11 mouse cellular contexts compared by ENCODE assay signal in genomic region chr4:105223925-105224300, GRCm38 (mm10).
A peak's percentile ranks its signal among the peaks of the same experiment; 100 is the strongest.
DNase-seq lines count a peak whose midpoint lies in the region; ATAC-seq lines count a peak whose summit lies in the region.
"Had no signal": no experiment of that assay in that cellular context is flagged by ENCODE, and none has a peak within 500 bp of the region (broad histone marks: within the 10 kb centered on the region; RNA-seq: fewer than 3 reads in every experiment).

No protein-coding gene starts in this region.

- peak; percentile 22; the same call in 1 of the 2 replicates for ATAC-seq in heart, embryonic 13.5 days (ENCODE audit: extremely low read depth, insufficient number of reproducible peaks, low FRiP score, low TSS enrichment)
- no peak for ATAC-seq in monocyte, adult 5-6 weeks (replicated peaks; ENCODE audit: insufficient number of reproducible peaks, low FRiP score, low TSS enrichment, poor library complexity, severe bottlenecking)

- H3K27ac ChIP-seq in heart, embryonic 13.5 days (replicated peaks): peak overlapping the region; percentile 37
- H3K27ac ChIP-seq: hindbrain, embryonic 13.5 days; stomach, embryonic 15.5 days had no signal

- H3K36me3 ChIP-seq in heart, embryonic 13.5 days: peaks cover 52% of the 10 kb centered on the region

- H3K9ac ChIP-seq in heart, embryonic 13.5 days: 0 out of 2 replicates have a peak overlapping the region, but pooled peaks have one; percentile 2
- H3K9ac ChIP-seq: hindbrain, embryonic 13.5 days; stomach, embryonic 15.5 days had no signal

- H3K4me2 ChIP-seq in heart, embryonic 13.5 days: no peak overlapping the region
- H3K4me2 ChIP-seq: hindbrain, embryonic 13.5 days; stomach, embryonic 15.5 days had no signal

- H3K4me1 ChIP-seq in heart, embryonic 13.5 days: peaks cover 19% of the 10 kb centered on the region

- no peak overlapping the region for H3K4me3 ChIP-seq in heart, embryonic 13.5 days
- H3K4me3 ChIP-seq: hindbrain, embryonic 13.5 days; stomach, embryonic 15.5 days had no signal

- DNase-seq in adrenal gland, adult (ENCODE audit: inconsistent age in 2 of 2, low spot score in 1 of 2): peak; percentile 70 to 85
- no peak for DNase-seq in adrenal gland, postnatal 4 days (ENCODE audit: low spot score in 2 of 2)
- peak; percentile 99 for DNase-seq in R1 (ENCODE audit: low read depth, low spot score)
- DNase-seq in kidney, postnatal 36 days: peak; percentile 57 to 70
- no peak for DNase-seq in layer of hippocampus, adult 8-10 months (ENCODE audit: low spot score in 2 of 2)
- DNase-seq in left cerebral cortex, adult 9 months (ENCODE audit: low spot score in 2 of 2): no peak
- DNase-seq: cerebellum, adult 8-10 months had no signal

- 15% methylated on average over 4 of the region's 4 CpGs for WGBS in heart, embryonic 13.5 days

- no peaks in the 10 kb centered on the region for H3K27me3 ChIP-seq in heart, embryonic 13.5 days (replicated peaks)
- H3K27me3 ChIP-seq: hindbrain, embryonic 13.5 days; stomach, embryonic 15.5 days had no signal

- no peaks in the 10 kb centered on the region for H3K9me3 ChIP-seq in heart, embryonic 13.5 days
- H3K9me3 ChIP-seq: hindbrain, embryonic 13.5 days; stomach, embryonic 15.5 days had no signal

Comparison
In these comparisons a context has a peak if more than half of its experiments do, and no peak if none do; other contexts are left out.
1. DNase-seq: peak in adrenal gland, adult (2 of 2), R1 (single experiment) and kidney, postnatal 36 days (2 of 2); none in adrenal gland, postnatal 4 days (0 of 2), layer of hippocampus, adult 8-10 months (0 of 2) and left cerebral cortex, adult 9 months (0 of 2).